In the genomic region with DNA sequence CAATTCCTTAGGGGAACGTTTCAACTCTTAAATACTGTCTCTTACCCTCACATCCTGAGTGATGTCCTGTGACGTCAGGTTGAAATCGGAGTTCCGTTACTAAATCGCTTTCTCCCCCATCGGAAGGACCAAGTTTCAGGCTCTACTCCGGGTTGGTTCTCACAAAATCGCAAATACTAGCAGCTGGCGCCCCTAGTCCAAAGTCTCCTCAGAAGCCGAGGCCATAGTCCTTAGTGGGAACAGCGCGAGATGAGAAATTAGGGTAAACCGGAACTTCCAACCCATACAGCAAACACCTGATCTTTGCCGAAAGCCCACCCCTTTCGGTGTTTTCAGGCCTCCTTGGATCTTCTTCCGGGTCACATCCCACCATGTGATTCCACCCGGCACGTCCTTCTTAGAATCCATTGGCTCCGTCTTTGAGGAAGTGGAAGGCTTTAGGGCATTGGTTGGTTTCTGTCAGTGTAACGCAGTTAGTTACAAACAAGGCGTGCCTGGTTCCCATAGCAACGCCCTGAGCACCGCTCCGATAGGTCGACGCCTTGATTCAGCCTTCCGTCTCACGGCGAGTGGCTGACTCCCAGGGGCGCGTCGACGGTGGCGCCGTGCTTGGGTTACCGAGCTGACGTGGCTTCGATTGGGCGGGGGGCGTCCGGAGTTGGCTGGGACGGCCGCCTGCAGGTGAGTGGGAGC, we compare ENCODE assay signal across 8 mouse cellular contexts. TPM values are rescaled to one million over a fixed set of nuclear protein-coding genes. Genes with fewer than 3 reads are reported as not detected.
DNase-seq lines count a peak whose midpoint lies in the region; ATAC-seq and TF ChIP-seq lines count a peak whose summit lies in the region.

Gene Eaf2, minus strand, starts transcription at position 421 of the 693 bp plus-strand sequence.
Gene Golgb1, plus strand, starts transcription at position 558 of the 693 bp plus-strand sequence.

- peak; percentile 45 for TF ChIP-seq POLR2A in ES-Bruce4 (IDR thresholded peaks at IDR 0.05; ENCODE audit: insufficient read depth, low read length)

- H3K36me3 ChIP-seq in ES-Bruce4 (ENCODE audit: control insufficient read depth, insufficient read depth, low read length, poor library complexity, severe bottlenecking), result peaks cover 4% of the 10 kb centered on the region
- H3K36me3 ChIP-seq in forebrain, embryonic 13.5 days (ENCODE audit: poor library complexity, severe bottlenecking), result peaks cover 22% of the 10 kb centered on the region
- H3K36me3 ChIP-seq in liver, postnatal 0 days (replicated peaks; ENCODE audit: insufficient read depth, low read length), result peaks cover 11% of the 10 kb centered on the region; the same call in 1 of the 2 replicates
- peaks cover 9% of the 10 kb centered on the region; the same call in 1 of the 2 replicates for H3K36me3 ChIP-seq in neural tube, embryonic 14.5 days (ENCODE audit: control insufficient read depth, insufficient read depth, low read length)

- peak within 1 kb of the TSS; percentile 93 for H3K9ac ChIP-seq in ES-Bruce4 (ENCODE audit: low read depth, poor library complexity, severe bottlenecking)
- peak within 1 kb of the TSS; percentile 77 for H3K9ac ChIP-seq in forebrain, embryonic 13.5 days
- peak within 1 kb of the TSS; percentile 88 for H3K9ac ChIP-seq in liver, postnatal 0 days (replicated peaks)
- peak within 1 kb of the TSS; percentile 83 for H3K9ac ChIP-seq in neural tube, embryonic 14.5 days (replicated peaks; ENCODE audit: low read depth, low read length)

- H3K4me2 ChIP-seq in forebrain, embryonic 13.5 days, result peak within 1 kb of the TSS; percentile 77
- peak within 1 kb of the TSS; percentile 77 for H3K4me2 ChIP-seq in liver, postnatal 0 days (ENCODE audit: low read depth, low read length)
- peak within 1 kb of the TSS; percentile 67 for H3K4me2 ChIP-seq in neural tube, embryonic 14.5 days (ENCODE audit: low read depth, low read length)

- no peak for TF ChIP-seq CTCF in ES-Bruce4 (IDR thresholded peaks at IDR 0.05; ENCODE audit: low read depth, low read length)
- TF ChIP-seq CTCF in liver, postnatal 0 days (IDR thresholded peaks at IDR 0.05; ENCODE audit: low read depth), result 0 out of 2 replicates have a peak, but pooled peaks have one; percentile 1

- no peaks in the 10 kb centered on the region for H3K9me3 ChIP-seq in ES-Bruce4 (replicated peaks; ENCODE audit: control insufficient read depth, insufficient read depth, low read length, poor library complexity, severe bottlenecking)
- H3K9me3 ChIP-seq in forebrain, embryonic 13.5 days (replicated peaks), result no peaks in the 10 kb centered on the region
- H3K9me3 ChIP-seq in liver, postnatal 0 days (ENCODE audit: low read length), result no peaks in the 10 kb centered on the region
- no peaks in the 10 kb centered on the region for H3K9me3 ChIP-seq in neural tube, embryonic 14.5 days (ENCODE audit: control insufficient read depth, low read length)

- peak; percentile 97 to 98 for DNase-seq in heart, postnatal 10 days
- peak; percentile 100 for DNase-seq in large intestine, adult 2 months (ENCODE audit: low read depth, low spot score)
- peak; percentile 95 for DNase-seq in liver, postnatal 0 days
- peak; percentile 95 for DNase-seq in testis, postnatal 10 days (ENCODE audit: low spot score)

- H3K27me3 ChIP-seq in ES-Bruce4 (ENCODE audit: control insufficient read depth, insufficient read depth, low read length, poor library complexity, severe bottlenecking), result no peaks in the 10 kb centered on the region
- no peaks in the 10 kb centered on the region for H3K27me3 ChIP-seq in forebrain, embryonic 13.5 days
- H3K27me3 ChIP-seq in liver, postnatal 0 days (ENCODE audit: insufficient read depth, low read length), result no peaks in the 10 kb centered on the region
- peaks cover 3% of the 10 kb centered on the region; the same call in 1 of the 2 replicates for H3K27me3 ChIP-seq in neural tube, embryonic 14.5 days (ENCODE audit: control insufficient read depth, insufficient read depth, low read length)

- peak within 1 kb of the TSS; percentile 76; the same call in 1 of the 2 replicates for H3K27ac ChIP-seq in ES-Bruce4 (ENCODE audit: insufficient read depth, low read length)
- peak within 1 kb of the TSS; percentile 76 for H3K27ac ChIP-seq in forebrain, embryonic 13.5 days
- peak within 1 kb of the TSS; percentile 94 for H3K27ac ChIP-seq in liver, postnatal 0 days (ENCODE audit: low read depth)
- H3K27ac ChIP-seq in neural tube, embryonic 14.5 days (ENCODE audit: low read depth, low read length), result peak within 1 kb of the TSS; percentile 85

- WGBS in forebrain, embryonic 13.5 days, result under 1% methylated on average over 43 of the region's 43 CpGs
- whole genome bisulfite sequencing in large intestine, adult 2 months, result under 1% methylated on average over 43 of the region's 43 CpGs
- WGBS in liver, postnatal 0 days (ENCODE audit: insufficient replicate concordance), result under 1% methylated on average over 43 of the region's 43 CpGs
- under 1% methylated on average over 43 of the region's 43 CpGs for WGBS in neural tube, embryonic 14.5 days

- no peak for TF ChIP-seq EP300 in ES-Bruce4 (IDR thresholded peaks at IDR 0.05; ENCODE audit: insufficient read depth, low read depth, low read length)
- peak; percentile 86 for TF ChIP-seq EP300 in liver, postnatal 0 days (IDR thresholded peaks at IDR 0.05; ENCODE audit: low read depth)

- H3K4me1 ChIP-seq in ES-Bruce4 (ENCODE audit: control insufficient read depth, insufficient read depth, low read length), result no peaks in the 10 kb centered on the region
- peaks cover 22% of the 10 kb centered on the region for H3K4me1 ChIP-seq in forebrain, embryonic 13.5 days
- peaks cover 11% of the 10 kb centered on the region for H3K4me1 ChIP-seq in liver, postnatal 0 days (ENCODE audit: insufficient read depth)
- peaks cover 16% of the 10 kb centered on the region; the same call in 1 of the 2 replicates for H3K4me1 ChIP-seq in neural tube, embryonic 14.5 days (ENCODE audit: control insufficient read depth, insufficient read depth, low read length)

- intact Hi-C loops in heart, postnatal 10 days (cut with DNase I), result loop anchor here (2.0 kb wide), 2 partner anchors 58 to 136 kb away; partner anchors contain the start of gene Polq

- peak; percentile 99 for ATAC-seq in cerebellum, adult (ENCODE audit: insufficient number of reproducible peaks, low FRiP score, low TSS enrichment)
- peak; percentile 100 for ATAC-seq in forebrain, embryonic 13.5 days
- peak; percentile 97 for ATAC-seq in liver, postnatal 0 days
- ATAC-seq in neural tube, embryonic 14.5 days (ENCODE audit: low read depth), result peak; percentile 100

- peak within 1 kb of the TSS; percentile 100 for H3K4me3 ChIP-seq in ES-Bruce4 (ENCODE audit: low read depth, low read length)
- peak within 1 kb of the TSS; percentile 77 for H3K4me3 ChIP-seq in forebrain, embryonic 13.5 days
- peak within 1 kb of the TSS; percentile 74 for H3K4me3 ChIP-seq in liver, postnatal 0 days (ENCODE audit: low read depth, low read length)
- peak within 1 kb of the TSS; percentile 70 for H3K4me3 ChIP-seq in neural tube, embryonic 14.5 days (ENCODE audit: low read depth, low read length)

RNA-seq across cellular contexts. Expression of gene Eaf2, which starts in this region (rescaled TPM):
- polyA plus RNA-seq in ES-Bruce4 (2011; ENCODE audit: insufficient read depth, insufficient read length, low read depth, missing spikeins), result 2.4 and 2.9 TPM in 2 replicates
- polyA plus RNA-seq in forebrain, embryonic 13.5 days (2015; fragmentation: Nextera tagmentation; extraction: Ambion mirVana), result 0.71 and 0.99 TPM in 2 replicates
- total RNA-seq in heart, postnatal 10 days (2021), result under 1 TPM; 0.84 to 0.99 TPM
- 2.1 and 4.7 TPM in 2 replicates for polyA plus RNA-seq in large intestine, adult 2 months (2012; rRNA removed)
- polyA plus RNA-seq in liver, postnatal 0 days (2015; fragmentation: Nextera tagmentation; extraction: Ambion mirVana), result 0.70 and 1.3 TPM in 2 replicates
- polyA plus RNA-seq in neural tube, embryonic 14.5 days (2014; fragmentation: Nextera tagmentation; extraction: Ambion mirVana), result 0.39 and 0.43 TPM in 2 replicates

RNA-seq across cellular contexts. Expression of gene Golgb1, which starts in this region (rescaled TPM):
- polyA plus RNA-seq in ES-Bruce4 (2011; ENCODE audit: insufficient read depth, insufficient read length, low read depth, missing spikeins), result 65.1 and 67.5 TPM in 2 replicates
- 93.8 and 97.1 TPM in 2 replicates for polyA plus RNA-seq in forebrain, embryonic 13.5 days (2015; fragmentation: Nextera tagmentation; extraction: Ambion mirVana)
- total RNA-seq in heart, postnatal 10 days (2021), result 10 to 100 TPM; 38.8 to 39.5 TPM
- polyA plus RNA-seq in large intestine, adult 2 months (2012; rRNA removed), result 57.5 and 62.7 TPM in 2 replicates
- 38.7 and 42.2 TPM in 2 replicates for polyA plus RNA-seq in liver, postnatal 0 days (2015; fragmentation: Nextera tagmentation; extraction: Ambion mirVana)
- 68.1 and 85.6 TPM in 2 replicates for polyA plus RNA-seq in neural tube, embryonic 14.5 days (2014; fragmentation: Nextera tagmentation; extraction: Ambion mirVana)

Comparison
In these comparisons a context has a peak if more than half of its experiments do, and no peak if none do; other contexts are left out.
1. Peak in every context shown above with its lines: DNase-seq, ATAC-seq, H3K4me3 ChIP-seq and H3K27ac ChIP-seq.